Mouse (Mus musculus): ENCODE data around the gene Coa4. TPM values are rescaled to one million over a fixed set of nuclear protein-coding genes. Genes with fewer than 3 reads are reported as not detected.

Coa4 gene
- polyA plus RNA-seq, 1 experiment from 2014 or later, result 17.6 TPM

DNA sequence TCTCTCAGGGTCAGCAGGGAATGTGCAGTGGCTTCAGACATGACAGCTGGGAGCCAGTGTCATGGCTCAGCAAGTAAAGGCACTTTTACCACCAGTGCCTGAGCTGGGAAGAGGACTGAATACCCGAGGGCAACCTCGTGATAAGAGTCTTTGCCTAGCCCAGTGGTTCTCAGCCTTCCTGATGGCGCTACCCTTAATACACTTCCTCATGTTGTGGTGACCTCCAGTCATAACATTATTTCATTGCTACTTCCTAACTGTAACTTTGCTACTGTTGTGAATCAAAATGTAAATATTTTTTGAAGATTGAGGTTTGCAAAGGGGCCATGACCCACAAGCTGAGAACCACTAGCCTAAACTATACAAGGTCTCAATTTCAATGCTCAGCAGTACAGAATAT, 28.2 kb upstream of the Coa4 start:
- Histone ChIP-seq H3K4me3 (no peak overlapping the region), H3K4me2 (no peak overlapping the region), H3K9me3 (no peaks in the 10 kb centered on the region), H3K4me1 (no peaks in the 10 kb centered on the region), H3K9ac (no peak overlapping the region), H3K27ac (no peak overlapping the region), H3K27me3 (peaks cover 3% of the 10 kb centered on the region; the same call in 1 of the 2 replicates), H3K36me3 (no peaks in the 10 kb centered on the region)
- 79% methylated on average over 3 of the region's 3 CpGs for WGBS
- ATAC-seq (ENCODE audit: insufficient number of reproducible peaks, insufficient read depth, low FRiP score, low TSS enrichment, low read depth), result no peak

DNA sequence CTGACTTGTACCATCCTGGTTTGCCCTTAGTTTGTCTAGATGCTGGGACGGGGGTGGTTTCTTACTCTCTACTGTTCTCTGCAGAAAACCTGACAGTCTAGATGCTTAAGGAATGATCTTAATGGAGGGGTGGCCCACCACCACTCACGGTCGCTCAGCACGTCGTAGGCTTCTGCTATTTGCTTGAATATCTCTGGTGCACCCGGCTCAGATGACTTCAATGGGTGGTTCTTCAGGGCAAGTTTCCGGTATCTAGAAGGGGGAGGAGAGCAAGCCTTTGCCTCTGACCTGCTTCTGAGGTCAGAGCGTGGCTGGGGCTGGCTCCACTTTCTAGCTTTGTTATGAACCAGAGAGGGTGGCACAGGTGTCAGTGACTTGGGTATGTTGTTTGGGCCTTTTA, 25.3 kb upstream of the Coa4 start:
- H3K4me2 ChIP-seq, result no peak overlapping the region
- H3K9ac ChIP-seq, result no peak overlapping the region
- 72% methylated on average over 8 of the region's 8 CpGs for WGBS
- H3K36me3 ChIP-seq, result no peaks in the 10 kb centered on the region
- H3K27me3 ChIP-seq, result peaks cover 6% of the 10 kb centered on the region; the same call in 1 of the 2 replicates
- no peak overlapping the region for H3K4me3 ChIP-seq
- no peaks in the 10 kb centered on the region for H3K9me3 ChIP-seq
- ATAC-seq (ENCODE audit: insufficient number of reproducible peaks, insufficient read depth, low FRiP score, low TSS enrichment, low read depth), result no peak
- no peak overlapping the region for H3K27ac ChIP-seq
- no peaks in the 10 kb centered on the region for H3K4me1 ChIP-seq

DNA sequence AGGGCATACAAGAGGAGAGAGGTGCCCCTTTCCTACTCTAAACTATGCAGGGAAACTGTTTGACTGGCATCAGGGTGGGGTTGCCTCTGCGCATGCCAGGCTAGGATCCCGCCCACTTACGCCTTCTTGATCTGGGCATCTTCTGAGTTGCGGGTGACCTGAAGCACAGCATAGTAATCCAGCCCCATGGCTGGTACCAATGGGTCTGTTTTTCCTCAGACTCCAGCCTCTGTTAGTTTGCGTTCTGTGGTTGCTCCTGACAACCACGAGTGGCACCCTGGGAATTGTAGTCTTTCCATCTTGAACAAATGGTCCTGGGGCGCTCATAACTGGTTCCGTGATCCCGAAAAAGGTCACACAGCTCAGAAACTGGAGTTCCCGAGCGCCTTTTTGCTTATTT, 22.3 kb upstream of the Coa4 start, which contains the start of gene Dnajb13:
TSS of gene Dnajb13 (minus strand) at position 388 of the 400 bp plus-strand sequence.
- Histone ChIP-seq H3K27me3 (peaks cover 6% of the 10 kb centered on the region; the same call in 1 of the 2 replicates), H3K27ac (no peak within 1 kb of the TSS), H3K4me3 (no peak within 1 kb of the TSS; the same call in 1 of the 2 replicates), H3K4me2 (peak within 1 kb of the TSS; percentile 16; the same call in 1 of the 2 replicates), H3K9me3 (no peaks in the 10 kb centered on the region), H3K4me1 (no peaks in the 10 kb centered on the region), H3K36me3 (no peaks in the 10 kb centered on the region), H3K9ac (no peak within 1 kb of the TSS)
- WGBS, result 50% methylated on average over 11 of the region's 11 CpGs
- ATAC-seq (ENCODE audit: insufficient number of reproducible peaks, insufficient read depth, low FRiP score, low TSS enrichment, low read depth), result no peak

DNA sequence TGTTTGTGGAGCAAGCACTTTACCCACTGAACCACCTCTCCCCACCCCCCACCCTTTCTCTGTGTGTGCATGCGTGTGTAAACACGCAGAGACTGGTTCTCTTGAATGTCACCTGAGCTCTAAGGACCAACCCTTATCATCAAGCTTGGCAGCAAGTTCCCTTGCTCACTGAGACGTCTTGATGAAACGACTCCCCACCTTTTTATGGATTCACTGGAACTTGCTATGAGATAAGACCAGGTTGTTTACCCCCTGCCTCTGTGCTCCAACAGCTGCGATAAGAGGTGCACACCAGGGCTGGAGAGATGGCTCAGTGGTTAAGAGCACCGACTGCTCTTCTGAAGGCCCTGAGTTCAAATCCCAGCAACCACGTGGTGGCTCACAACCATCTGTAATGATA, 16.7 kb upstream of the Coa4 start:
- Histone ChIP-seq H3K4me1 (no peaks in the 10 kb centered on the region), H3K36me3 (no peaks in the 10 kb centered on the region), H3K27ac (no peak overlapping the region), H3K27me3 (no peaks in the 10 kb centered on the region), H3K4me3 (no peak overlapping the region), H3K9me3 (no peaks in the 10 kb centered on the region), H3K4me2 (no peak overlapping the region), H3K9ac (no peak overlapping the region)
- ATAC-seq (ENCODE audit: insufficient number of reproducible peaks, insufficient read depth, low FRiP score, low TSS enrichment, low read depth), result no peak
- WGBS, result 67% methylated on average over 7 of the region's 7 CpGs

DNA sequence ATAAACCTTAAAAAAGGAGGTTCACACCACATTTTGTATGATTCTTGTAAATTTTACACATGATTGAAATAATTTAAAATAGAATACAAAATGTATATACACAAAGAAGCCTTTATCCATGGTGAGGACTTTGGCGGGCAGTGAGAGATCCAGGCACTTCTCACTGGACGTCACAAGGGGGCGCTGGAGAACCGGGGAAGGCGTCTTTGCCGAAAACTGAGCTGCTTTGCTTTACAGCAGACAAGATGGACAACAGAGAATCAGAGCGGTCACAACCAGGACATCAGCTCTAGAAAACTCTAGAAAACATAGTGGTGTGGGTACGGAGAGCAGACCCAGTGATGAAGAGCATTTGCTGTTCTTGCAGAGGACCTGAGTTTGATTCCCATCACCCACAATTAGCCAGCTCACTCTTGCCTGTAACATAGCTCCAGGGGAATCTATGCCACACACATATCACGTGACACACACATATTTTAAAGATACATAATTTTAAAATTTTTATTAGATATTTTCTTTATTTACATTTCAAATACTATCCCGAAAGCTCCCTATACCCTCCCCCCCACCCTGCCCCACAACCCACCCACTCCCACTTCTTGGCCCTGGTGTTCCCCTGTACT, 16.1 kb upstream of the Coa4 start:
- H3K27me3 ChIP-seq, result no peaks in the 10 kb centered on the region
- H3K9me3 ChIP-seq, result no peaks in the 10 kb centered on the region
- no peaks in the 10 kb centered on the region for H3K4me1 ChIP-seq
- no peak overlapping the region for H3K9ac ChIP-seq
- ATAC-seq (ENCODE audit: insufficient number of reproducible peaks, insufficient read depth, low FRiP score, low TSS enrichment, low read depth), result no peak
- H3K36me3 ChIP-seq, result no peaks in the 10 kb centered on the region
- no peak overlapping the region for H3K4me3 ChIP-seq
- no peak overlapping the region for H3K27ac ChIP-seq
- 22% methylated on average over 10 of the region's 10 CpGs for WGBS
- H3K4me2 ChIP-seq, result 0 out of 2 replicates have a peak overlapping the region, but pooled peaks have one; percentile 11

DNA sequence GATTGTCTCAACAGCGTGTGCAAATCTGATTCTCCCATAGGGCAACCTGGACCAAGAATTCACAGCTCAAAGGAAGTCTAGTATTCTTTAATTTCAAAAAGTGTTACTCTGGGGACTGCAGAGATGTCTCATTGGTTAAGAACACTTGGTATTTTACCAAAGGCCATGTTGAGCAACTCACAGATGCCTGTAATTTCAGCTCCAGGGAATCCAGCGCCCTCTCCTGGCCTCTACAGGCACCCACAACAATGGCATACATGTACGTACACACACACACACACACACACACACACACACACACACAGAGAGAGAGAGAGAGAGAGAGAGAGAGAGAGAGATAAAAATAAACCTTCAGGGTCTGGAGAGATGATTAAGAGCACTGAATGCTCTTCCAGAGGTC, 14.6 kb upstream of the Coa4 start:
- Histone ChIP-seq H3K4me3 (no peak overlapping the region), H3K36me3 (no peaks in the 10 kb centered on the region), H3K27ac (no peak overlapping the region), H3K27me3 (no peaks in the 10 kb centered on the region; the same call in 1 of the 2 replicates), H3K9me3 (no peaks in the 10 kb centered on the region), H3K4me1 (no peaks in the 10 kb centered on the region), H3K9ac (no peak overlapping the region), H3K4me2 (no peak overlapping the region)
- no peak for ATAC-seq (ENCODE audit: insufficient number of reproducible peaks, insufficient read depth, low FRiP score, low TSS enrichment, low read depth)
- 73% methylated on average over 3 of the region's 3 CpGs for WGBS

DNA sequence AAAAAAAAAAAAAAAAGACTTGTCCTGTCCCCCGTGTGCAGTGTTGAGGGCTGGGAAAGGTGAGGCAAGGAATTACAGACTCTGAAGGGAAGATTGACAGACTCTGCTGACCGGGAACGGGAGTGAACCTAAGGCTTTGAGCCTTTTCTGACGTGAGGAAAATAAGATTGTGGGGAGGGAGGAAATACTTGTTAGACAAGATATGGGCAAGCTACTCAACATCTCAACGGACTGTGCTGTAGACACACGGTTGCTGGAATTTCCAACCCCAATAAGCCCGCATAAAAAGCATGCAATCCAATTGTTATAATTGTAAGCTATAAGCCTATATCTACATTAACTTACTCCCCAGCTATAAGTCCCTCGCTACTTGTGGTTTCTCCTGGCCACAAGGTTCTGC, 12.2 kb upstream of the Coa4 start:
- Histone ChIP-seq H3K4me3 (no peak overlapping the region), H3K9me3 (no peaks in the 10 kb centered on the region), H3K27me3 (no peaks in the 10 kb centered on the region; the same call in 1 of the 2 replicates), H3K4me2 (no peak overlapping the region), H3K4me1 (no peaks in the 10 kb centered on the region), H3K9ac (no peak overlapping the region), H3K36me3 (no peaks in the 10 kb centered on the region), H3K27ac (no peak overlapping the region)
- no peak for ATAC-seq (ENCODE audit: insufficient number of reproducible peaks, insufficient read depth, low FRiP score, low TSS enrichment, low read depth)
- 60% methylated on average over 8 of the region's 8 CpGs for WGBS

DNA sequence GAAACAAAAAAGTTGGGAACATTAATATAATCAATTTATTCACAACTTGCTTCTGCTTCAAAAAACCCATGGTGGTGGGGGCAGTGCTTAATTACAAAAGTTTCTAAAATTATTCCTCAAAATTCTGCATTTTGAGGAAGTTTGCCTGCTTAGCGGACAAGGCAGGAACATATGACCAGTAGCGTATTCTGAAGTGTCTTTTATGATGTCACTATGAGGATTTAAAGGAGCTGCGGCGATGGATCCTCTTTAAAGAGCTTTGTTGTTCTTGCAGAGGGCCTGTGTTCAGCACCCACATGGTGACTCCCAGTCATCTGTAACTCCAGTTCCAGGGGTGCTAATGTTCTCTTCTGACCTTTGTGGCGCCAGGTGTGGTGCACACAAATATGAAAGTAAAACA, 6.1 kb upstream of the Coa4 start:
- Histone ChIP-seq H3K36me3 (no peaks in the 10 kb centered on the region), H3K27me3 (no peaks in the 10 kb centered on the region; the same call in 1 of the 2 replicates), H3K4me2 (no peak overlapping the region), H3K27ac (no peak overlapping the region), H3K4me1 (no peaks in the 10 kb centered on the region), H3K4me3 (no peak overlapping the region), H3K9me3 (no peaks in the 10 kb centered on the region), H3K9ac (no peak overlapping the region)
- no peak for ATAC-seq (ENCODE audit: insufficient number of reproducible peaks, insufficient read depth, low FRiP score, low TSS enrichment, low read depth)
- WGBS, result 91% methylated on average over 5 of the region's 5 CpGs

DNA sequence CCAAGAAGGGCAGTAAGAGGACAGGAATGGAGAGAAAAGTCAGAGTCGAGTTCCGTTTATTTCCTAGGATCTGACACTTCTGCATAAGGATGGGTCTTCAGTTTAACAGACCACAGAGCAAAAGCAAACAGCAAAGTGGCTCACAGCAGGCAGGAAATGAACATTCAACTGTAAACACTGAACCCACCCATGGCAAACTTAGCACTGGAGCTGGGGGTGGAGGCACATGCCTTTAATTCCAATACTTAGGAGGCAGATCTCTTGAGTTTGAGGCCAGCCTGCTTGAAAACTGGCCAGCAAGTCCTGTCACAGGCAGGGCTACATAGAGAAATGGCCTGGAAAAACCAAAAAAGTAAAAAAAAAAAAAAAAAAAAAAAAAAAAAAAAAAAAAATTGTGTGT, 3.4 kb upstream of the Coa4 start:
- H3K4me1 ChIP-seq, result peaks cover 10% of the 10 kb centered on the region
- H3K4me3 ChIP-seq, result no peak overlapping the region
- no peak overlapping the region for H3K4me2 ChIP-seq
- ATAC-seq (ENCODE audit: insufficient number of reproducible peaks, insufficient read depth, low FRiP score, low TSS enrichment, low read depth), result no peak
- H3K9ac ChIP-seq, result no peak overlapping the region
- no peaks in the 10 kb centered on the region for H3K27me3 ChIP-seq
- no peaks in the 10 kb centered on the region for H3K9me3 ChIP-seq
- 72% methylated on average over 2 of the region's 2 CpGs for WGBS
- no peak overlapping the region for H3K27ac ChIP-seq
- H3K36me3 ChIP-seq, result no peaks in the 10 kb centered on the region

DNA sequence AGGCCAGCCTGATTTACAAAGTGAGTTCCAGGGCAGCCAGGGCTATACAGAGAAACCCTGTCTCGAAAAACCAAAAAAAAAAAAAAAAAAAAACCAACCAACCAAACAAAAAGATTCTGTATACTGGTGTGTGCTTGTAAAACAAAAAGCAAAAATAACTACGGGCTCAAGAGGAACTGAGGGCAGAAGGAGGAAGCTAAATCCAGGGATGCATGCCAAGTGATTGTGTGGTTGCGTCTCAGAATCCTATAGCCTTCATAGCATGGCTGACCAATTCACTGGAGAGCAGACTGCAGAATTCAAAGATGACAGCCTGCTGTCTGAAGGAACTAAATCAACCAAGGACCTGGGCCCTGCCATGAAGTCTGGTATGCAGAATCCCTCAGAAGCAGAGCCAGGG, 2.7 kb upstream of the Coa4 start:
- H3K4me1 ChIP-seq, result peaks cover 10% of the 10 kb centered on the region
- no peak overlapping the region for H3K4me2 ChIP-seq
- 82% methylated on average over 3 of the region's 3 CpGs for WGBS
- no peak overlapping the region for H3K27ac ChIP-seq
- no peak for ATAC-seq (ENCODE audit: insufficient number of reproducible peaks, insufficient read depth, low FRiP score, low TSS enrichment, low read depth)
- no peaks in the 10 kb centered on the region for H3K9me3 ChIP-seq
- no peaks in the 10 kb centered on the region for H3K27me3 ChIP-seq
- H3K4me3 ChIP-seq, result no peak overlapping the region
- no peak overlapping the region for H3K9ac ChIP-seq
- H3K36me3 ChIP-seq, result peaks cover 4% of the 10 kb centered on the region

DNA sequence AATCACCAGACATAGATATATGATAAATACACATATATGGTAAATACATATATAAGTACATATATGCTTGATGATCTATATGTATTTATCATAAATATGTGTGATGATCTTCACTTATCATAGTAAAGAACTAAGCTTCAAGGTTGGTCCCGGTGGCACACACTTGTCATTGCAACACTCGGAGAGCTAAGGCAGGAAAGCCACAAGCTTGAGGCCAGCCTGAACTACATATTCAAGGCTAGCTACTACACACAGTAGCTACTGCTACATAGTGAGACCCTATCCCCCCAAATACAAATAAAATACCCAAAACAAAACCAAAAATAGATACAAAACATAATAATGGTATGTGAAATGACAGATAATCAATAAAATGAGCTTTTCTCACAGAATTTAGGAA, 1.0 kb upstream of the Coa4 start:
- no peak overlapping the region for H3K9ac ChIP-seq
- WGBS, result 88% methylated on average over 2 of the region's 2 CpGs
- no peaks in the 10 kb centered on the region for H3K9me3 ChIP-seq
- H3K4me3 ChIP-seq, result peak overlapping the region; percentile 70; the same call in 1 of the 2 replicates
- ATAC-seq (ENCODE audit: insufficient number of reproducible peaks, insufficient read depth, low FRiP score, low TSS enrichment, low read depth), result no peak
- H3K4me2 ChIP-seq, result peak overlapping the region; percentile 62
- H3K4me1 ChIP-seq, result peaks cover 10% of the 10 kb centered on the region
- no peak overlapping the region for H3K27ac ChIP-seq
- peaks cover 19% of the 10 kb centered on the region for H3K36me3 ChIP-seq
- H3K27me3 ChIP-seq, result no peaks in the 10 kb centered on the region

DNA sequence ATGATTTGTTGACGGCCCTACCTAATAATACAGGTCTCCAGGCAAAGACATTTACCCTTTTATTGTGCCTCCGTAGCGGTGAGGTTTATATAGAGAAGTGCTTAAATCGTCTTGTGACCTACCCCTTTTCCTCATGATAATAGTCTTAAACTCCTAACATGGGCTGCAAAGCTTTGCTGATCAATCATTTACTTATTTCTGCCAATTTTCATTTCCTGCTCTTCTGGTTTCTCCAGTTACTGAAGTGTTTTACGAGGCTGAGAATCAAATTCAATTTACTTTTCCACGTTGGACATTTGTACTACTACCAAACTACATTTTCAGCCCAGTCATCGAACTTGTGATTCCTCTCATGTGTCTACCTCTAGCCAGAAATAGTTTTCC, 640 bp downstream of the Coa4 start:
- Histone ChIP-seq H3K4me1 (peaks cover 10% of the 10 kb centered on the region), H3K9ac (peak overlapping the region; percentile 81), H3K36me3 (peaks cover 19% of the 10 kb centered on the region), H3K27me3 (no peaks in the 10 kb centered on the region), H3K4me2 (peak overlapping the region; percentile 62), H3K4me3 (peak overlapping the region; percentile 70), H3K27ac (0 out of 2 replicates have a peak overlapping the region, but pooled peaks have one; percentile 81), H3K9me3 (no peaks in the 10 kb centered on the region)
- ATAC-seq (ENCODE audit: insufficient number of reproducible peaks, insufficient read depth, low FRiP score, low TSS enrichment, low read depth), result no peak
- WGBS, result 32% methylated on average over 7 of the region's 7 CpGs

Data from embryonic facial prominence, embryonic 13.5 days (tissue).